Mouse (Mus musculus): ENCODE data around the gene Aqp12.

The Aqp12 gene

GRCm38 (mm10) chr1:93015136-93015535 lies 9.0 kb downstream of the Aqp12 start:
- DNase-seq (ENCODE audit: low spot score): no peak

DNA sequence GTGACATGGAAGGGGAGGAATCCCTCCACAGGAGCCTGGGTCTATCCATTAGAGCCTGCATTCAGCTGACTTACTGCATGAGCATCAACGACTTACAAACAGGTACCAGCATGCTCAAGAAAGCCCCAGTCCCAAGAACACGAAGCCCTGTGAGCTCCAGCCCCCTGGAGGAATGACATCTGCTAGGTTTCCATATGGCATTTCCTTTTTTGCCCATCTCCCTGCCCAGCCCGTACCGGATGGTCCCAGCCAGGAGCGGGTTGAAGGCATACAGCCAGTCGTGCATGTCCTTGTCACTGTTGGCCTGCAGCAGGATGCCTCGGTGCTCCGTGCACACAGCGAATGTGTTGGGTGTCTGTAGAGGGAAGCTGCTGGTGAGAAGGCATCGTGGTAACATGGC lies 12.6 kb downstream of the Aqp12 start:
- DNase-seq (ENCODE audit: low spot score): no peak

GRCm38 (mm10) chr1:93020602-93021001 lies 14.5 kb downstream of the Aqp12 start:
- DNase-seq (ENCODE audit: low spot score): no peak

DNA sequence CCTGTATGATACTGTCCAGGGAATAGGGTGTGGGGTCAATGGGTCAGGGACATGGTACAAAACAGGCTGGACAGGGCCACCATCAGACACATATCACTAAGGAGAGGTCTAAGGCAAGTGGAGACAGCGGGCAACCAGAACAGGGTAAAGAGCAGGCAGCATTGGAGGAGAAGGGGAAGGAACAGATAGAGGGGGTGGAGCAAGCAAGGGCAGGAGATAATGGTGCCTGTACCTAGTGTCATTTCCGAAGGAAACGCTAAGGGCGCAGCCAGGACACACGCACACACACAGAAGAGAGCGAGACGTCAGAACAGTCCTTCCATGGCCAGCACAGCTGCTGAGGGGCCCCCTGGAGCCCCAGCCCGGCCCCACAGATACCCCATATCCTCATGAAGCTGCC lies 20.5 kb downstream of the Aqp12 start:
- DNase-seq (ENCODE audit: low spot score): no peak

DNA sequence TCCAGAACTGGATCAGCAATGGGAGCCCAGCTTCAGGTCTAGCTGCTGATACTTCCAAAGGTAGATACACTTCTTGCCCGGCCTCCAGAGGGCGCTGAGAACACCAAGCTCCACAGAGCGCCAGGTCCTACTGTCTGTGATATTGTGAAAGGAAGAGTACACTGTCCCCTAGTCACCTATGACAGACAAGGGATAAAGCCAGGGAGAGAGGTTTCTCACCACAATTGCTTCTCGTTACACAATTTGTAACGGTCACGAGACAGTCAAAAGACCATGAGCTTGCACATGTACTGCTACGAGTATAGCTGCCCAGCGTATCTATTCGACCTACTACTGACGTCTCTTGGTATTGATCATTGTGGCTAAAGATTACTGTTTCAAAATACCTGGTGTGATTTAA lies 23.3 kb downstream of the Aqp12 start:
- DNase-seq (ENCODE audit: low spot score): peak; percentile 33

- DNase-seq (ENCODE audit: low spot score): no peak
These were observed 23.9 kb downstream of the Aqp12 start for GRCm38 (mm10) chr1:93030060-93030459.

GRCm38 (mm10) chr1:93031199-93031598 lies 25.1 kb downstream of the Aqp12 start:
- DNase-seq (ENCODE audit: low spot score): no peak

- no peak for DNase-seq (ENCODE audit: low spot score)
These were observed 27.9 kb downstream of the Aqp12 start for GRCm38 (mm10) chr1:93033989-93034388.

GRCm38 (mm10) chr1:93035981-93036380 lies 29.8 kb downstream of the Aqp12 start:
- DNase-seq (ENCODE audit: low spot score): no peak

DNA sequence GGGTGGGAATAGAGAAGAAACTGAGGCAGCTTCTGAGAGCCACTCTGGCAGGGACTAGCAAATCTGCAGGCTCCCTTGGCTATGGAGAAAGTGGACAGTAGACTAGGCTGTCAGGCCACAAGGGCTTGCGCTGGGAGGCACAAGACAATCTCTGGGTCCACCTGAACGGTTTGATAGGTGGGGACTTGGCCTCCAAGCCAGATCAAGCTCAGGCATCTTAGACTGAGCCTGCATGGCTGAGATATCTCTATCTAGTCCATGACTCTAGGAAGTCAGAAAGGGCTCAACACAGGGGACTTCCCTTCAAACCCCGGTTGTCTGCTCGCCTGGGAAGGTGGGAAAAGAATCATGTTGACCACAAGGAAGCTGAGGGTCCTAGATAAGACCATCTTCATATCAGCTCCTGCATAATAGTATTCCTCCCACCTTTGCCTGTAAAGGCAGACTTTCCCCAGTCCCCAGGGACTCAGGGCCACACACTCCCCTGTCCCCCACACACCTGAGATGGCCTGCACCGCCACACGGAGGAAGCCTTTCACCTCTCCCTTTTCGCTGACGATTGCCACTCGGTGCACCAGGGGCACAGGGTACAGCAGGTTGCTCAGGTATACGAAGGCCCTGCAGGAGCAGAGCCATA lies 40.1 kb downstream of the Aqp12 start:
- DNase-seq (ENCODE audit: low spot score): no peak

GRCm38 (mm10) chr1:93050071-93050470 lies 43.9 kb downstream of the Aqp12 start:
- no peak for DNase-seq (ENCODE audit: low spot score)

- DNase-seq (ENCODE audit: low spot score): no peak
These were observed 45.1 kb downstream of the Aqp12 start for GRCm38 (mm10) chr1:93051124-93051833.
